Mouse (Mus musculus) gastrocnemius, postnatal 25 days (tissue): ENCODE data around the gene Copa. TPM values are rescaled to one million over a fixed set of nuclear protein-coding genes. Genes with fewer than 3 reads are reported as not detected.

Experiments
- DNase-seq: peaks from one replicate; pipeline ENCODE4 v3.0.0; 2022
- long read RNA-seq, 2 experiments: library from polyadenylated mRNA; stranded (forward); transcript quantifications; one replicate each; pipeline ENCODE4 v2.0.0; 2021
- total RNA-seq, 2 experiments: library from RNA; stranded (reverse); gene quantifications; 1 replicate in 1 of 2; 2 replicates in 1 of 2; pipeline ENCODE4 v1.2.3; 2021

Copa gene
- total RNA-seq = 10 to 100 TPM; 70.6 to 79.4 TPM
- long read RNA-seq, experiment 1, full-length matches to known transcripts = 14 of 29 reads
- long read RNA-seq, experiment 1, partial matches to known transcripts = 12 of 29 reads
- long read RNA-seq, experiment 1, other reads (novel, unspliced or antisense) = 3 of 29 reads
- long read RNA-seq, experiment 2, full-length matches to known transcripts = 32 of 45 reads
- long read RNA-seq, experiment 2, partial matches to known transcripts = 13 of 45 reads
- long read RNA-seq, experiment 2, other reads (novel, unspliced or antisense) = 0 of 45 reads

DNA sequence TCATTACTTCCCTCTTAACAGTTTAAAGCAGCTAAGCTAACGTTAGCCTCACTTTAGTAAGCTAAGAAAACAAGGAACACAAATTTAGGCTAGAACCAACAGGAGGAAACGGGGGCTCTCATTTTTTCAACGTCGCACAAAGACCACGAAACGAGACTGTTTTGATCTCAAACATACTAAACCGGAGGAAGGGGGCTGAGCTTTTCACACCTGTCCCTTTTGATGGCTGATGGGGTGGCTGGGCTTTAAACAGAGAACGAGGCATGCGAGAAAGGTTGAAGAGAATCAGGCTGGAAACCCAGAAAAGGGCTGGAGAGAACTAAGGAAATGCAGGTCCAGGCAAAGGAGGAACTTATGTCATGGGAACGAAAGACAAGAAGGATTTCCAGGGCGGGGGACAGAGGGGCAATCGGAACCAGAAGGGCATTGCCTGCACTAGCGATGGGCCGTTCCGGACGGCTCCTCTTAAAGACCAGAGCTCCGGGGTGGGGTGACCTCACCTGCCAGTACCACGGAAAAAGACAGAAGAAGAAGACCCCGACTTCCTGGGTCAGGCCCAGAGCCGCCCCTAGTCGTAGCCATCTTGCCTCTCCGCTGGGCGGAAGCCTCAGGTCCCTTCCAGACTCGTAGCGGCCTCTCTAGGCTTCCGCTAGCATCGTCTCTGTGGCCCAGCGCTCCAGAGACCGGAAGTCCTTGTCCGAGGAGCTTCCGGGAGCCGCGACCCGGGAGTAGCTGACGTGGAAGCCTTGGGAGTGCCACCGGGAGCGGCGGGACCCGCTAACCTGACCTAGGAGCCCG lies at the start of gene Copa, which contains the start of gene Ncstn:
Copa (plus strand) TSS at position 429 of the 798 bp plus-strand sequence.
Ncstn (minus strand) TSS at position 695 of the 798 bp plus-strand sequence.
- DNase-seq = peak; percentile 93

DNA sequence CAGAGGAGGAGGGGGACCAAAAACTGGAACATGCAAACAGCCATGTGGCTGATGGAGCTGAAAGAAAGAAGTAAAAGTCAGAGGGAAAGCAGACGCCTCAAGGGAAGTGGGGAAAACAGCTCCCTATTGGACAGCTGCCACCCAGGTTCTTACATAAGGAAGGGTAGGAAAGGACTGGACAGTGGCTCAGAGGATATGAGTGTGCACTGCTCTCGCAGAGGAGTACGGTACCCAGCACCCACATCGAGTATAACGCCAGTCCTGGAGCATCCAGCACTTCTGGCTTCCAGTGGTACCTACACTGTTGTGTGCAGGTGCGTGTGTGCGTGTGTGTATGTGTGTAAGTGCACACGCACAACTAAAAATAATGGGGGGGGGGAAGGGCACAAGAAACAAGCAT lies 35.9 kb upstream of the Copa start:
- no peak for DNase-seq

DNA sequence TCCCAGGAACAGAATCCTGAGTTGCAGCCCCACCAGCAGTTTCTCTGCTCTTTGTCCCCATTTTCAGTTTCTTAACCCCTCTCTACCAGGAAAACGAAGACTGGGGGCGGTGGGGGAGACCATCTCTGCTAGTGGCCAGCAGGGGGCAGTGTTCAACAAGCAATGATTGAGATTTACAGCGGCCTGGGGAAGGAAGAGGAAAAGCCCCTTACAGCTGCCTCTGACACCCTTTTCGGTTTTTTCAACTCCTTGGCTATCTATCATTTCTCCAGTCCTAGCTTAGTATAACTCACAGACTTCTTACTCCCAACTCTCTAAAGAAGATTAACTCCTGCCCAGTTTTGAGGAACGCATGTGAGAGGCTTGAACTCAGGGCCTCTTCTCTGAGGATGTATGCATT lies 35.4 kb upstream of the Copa start:
- peak; percentile 58 for DNase-seq

DNA sequence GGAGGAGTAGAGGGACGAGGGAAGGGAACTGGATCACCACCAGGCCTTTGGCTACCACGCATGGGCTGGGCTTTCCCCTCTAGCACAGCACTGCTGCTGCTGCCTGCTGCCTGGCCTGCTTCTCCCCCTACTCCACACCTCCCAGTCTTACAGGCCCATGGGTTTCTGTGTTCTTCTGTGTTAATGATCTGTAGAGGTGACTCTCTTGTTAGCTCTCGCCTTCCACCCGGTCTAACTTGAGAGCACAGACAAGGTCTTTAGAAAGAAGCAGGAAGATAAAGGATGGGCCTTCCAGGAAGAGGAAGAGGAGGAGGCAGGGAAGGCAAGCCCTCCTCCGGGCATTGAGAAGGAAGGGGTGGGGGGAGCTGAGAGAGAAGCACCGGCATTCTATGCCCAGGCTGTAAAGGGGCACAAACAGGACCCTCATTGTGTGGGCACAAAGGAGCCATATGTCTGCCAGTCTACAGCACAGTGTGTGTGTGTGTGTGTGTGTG lies 34.0 kb upstream of the Copa start:
- no peak for DNase-seq

DNA sequence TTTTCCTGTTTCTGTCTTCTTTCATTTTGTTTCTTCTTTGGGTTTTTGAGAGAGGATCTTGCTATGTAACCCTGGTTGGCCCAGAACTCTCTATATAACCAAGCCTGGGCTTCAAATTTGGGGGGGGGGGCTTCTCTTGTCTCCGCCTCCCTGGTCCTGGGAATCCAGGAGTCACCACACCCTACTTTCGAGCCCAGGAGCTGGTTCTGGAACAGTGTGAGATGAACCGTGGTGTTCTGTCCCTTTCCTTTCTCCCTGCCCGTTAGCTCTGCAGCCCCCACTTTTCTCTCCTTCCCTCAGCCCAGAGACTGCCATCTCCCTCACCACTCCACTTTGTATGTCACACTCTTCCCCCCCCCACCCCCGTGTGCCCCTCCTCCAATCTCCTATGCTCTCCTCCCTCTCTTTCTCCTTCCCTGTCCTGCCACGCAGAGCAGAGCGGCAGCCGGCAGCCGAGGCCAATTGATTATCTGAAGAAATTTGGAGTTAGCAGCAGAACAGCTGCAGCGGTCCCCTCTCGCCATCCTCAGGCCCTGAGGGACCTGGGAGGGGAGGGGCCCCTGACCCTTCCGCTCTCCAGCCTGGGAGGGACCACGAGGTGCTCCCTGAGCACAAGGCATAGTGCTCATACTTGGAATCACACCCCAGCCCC lies 33.1 kb upstream of the Copa start:
- no peak for DNase-seq

DNA sequence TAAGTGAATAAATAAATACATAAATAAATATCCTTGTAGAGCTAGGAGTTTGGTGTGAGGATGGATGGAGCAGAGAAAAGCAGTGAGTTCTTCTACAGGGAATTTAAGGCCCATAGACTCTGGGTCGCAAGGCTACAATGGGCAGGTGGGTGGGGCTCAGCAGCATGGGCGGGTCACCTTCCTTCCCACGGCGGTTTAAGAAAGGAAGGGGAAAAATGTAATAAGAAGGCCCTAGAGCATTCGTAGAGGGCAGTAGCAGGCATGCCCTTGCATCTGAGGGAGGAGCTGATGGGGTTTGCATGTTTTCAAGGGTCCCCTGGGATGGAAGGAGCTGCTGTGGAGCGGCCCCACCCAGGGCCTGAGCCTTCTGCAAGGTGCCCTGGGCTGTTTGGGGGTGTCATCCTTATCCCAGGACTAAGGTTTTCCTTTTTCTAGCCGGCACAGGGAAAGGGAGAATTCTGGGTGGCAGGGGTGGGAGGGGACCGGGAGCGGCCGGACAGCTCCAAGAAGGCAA lies 29.5 kb upstream of the Copa start:
- DNase-seq = no peak

DNA sequence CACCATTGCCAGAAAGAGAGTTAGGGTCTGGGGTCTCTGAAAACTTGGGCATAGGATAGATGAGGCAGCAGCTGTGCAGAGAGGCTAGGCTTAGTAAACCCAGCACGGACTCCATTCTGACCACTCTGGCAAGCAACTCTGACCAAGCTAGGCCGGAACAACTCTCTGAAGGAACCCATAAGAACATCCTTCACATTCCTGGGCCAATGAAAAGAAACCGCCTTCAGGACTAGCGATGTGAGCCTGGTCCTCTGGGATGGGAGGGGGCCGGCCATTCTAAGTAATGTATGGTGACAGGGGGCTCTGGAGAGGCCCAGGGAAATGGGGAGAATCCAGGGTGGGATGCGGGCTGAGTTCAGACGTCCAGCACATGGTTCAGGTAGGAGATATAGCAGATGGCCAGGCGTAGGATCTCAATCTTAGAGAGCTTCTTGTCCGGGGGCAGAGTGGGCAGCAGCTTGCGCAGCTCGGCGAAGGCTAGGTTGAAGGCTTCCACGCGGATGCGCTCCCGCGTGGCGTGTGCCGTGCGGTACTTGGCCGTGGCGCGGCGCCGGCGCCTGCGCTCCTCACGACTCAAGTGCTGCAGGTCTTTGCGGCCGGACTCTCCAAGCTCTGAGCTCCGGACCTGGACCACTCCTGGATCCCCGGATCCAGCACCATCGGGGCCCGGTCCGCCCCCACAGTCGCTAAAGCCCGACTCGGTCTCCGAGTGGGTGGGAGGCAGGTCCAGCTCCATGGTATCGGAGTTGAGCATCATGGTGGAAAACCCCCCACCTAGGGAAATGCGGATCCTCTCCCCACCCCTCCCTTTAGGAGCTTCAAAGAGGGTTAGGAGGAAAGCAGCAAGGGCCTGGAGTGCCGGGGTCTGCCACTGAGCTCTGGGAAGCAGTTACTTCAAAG lies 28.5 kb upstream of the Copa start:
- no peak for DNase-seq

DNA sequence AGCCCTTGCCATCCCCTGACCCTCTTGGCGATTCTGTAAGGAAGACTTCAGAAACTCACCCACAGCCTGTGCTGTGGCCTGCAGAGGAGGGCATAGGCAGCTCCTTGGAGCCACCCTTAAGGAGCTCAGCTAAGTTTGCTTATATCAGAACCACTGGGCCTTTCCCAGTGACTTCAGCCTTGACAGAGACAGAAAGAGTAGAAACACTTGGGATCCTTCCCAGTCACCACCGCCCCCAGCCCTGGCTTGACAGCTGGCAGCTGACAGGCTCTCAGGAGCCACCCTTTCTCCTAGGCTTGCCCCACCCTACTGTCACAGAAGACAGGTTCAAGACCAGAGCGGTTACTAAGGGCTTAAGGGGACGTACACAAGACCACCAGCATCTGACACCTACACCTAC lies 26.1 kb upstream of the Copa start:
- no peak for DNase-seq

DNA sequence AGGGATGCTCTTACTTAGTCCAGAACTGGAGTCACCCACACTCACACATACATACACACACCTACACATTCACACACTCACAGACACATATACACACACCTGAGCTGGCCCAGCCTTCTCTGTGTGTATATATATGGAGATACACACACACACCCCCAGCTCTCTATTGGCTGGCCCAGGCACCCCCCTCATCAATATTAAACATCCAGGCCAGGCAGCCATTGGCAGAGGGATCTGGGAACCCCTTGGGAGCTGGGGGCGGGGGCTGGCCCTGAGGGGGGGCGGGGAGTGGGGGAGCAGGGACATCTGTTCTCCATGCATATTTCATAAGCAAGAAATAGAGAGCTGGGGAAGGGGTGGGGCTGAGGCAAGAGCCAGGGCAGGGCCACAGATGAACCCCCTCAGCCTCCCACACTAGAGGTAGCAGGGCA lies 24.8 kb upstream of the Copa start, which contains the start of gene Nhlh1:
Nhlh1 (minus strand) TSS at position 83 of the 431 bp plus-strand sequence.
- no peak for DNase-seq

DNA sequence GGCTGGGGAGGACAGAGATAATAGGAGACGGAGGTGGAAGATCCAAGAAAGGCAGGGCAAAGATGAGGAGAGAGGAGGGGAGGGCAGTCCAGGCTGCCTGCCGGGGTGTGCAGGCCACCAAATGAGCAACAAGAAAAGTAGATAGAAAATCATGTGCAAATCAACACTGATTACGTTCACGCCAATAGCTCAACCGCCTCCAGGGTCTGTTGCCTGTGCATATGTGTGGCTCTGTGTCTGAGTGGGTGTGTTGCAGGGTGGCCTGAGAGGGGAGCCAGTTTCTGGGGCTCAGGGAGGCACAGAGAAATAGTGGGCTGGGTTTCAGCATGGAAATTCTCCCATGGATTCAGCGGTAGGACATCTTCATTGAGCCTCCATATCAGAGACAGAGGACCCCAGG lies 24.0 kb upstream of the Copa start:
- no peak for DNase-seq

DNA sequence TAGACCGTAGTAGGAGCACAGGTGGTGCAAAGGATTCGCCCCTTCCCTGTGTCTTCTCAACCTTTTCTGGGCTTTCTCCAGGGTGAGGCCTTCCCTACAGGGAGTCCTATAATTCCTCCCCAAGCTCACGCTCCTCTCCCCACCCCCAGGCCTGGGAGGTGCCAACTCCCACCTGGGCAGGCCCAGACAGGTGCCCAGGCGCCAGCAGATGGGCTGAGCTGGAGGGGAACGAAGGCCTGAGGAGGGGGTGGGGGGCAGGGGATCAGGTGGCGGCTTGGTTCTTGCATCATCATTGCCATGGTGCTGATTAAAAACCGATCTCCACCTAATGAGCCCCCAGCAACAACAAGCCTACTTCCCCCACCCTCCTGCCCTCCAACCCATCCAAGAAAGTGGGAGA lies 23.5 kb upstream of the Copa start:
- no peak for DNase-seq

DNA sequence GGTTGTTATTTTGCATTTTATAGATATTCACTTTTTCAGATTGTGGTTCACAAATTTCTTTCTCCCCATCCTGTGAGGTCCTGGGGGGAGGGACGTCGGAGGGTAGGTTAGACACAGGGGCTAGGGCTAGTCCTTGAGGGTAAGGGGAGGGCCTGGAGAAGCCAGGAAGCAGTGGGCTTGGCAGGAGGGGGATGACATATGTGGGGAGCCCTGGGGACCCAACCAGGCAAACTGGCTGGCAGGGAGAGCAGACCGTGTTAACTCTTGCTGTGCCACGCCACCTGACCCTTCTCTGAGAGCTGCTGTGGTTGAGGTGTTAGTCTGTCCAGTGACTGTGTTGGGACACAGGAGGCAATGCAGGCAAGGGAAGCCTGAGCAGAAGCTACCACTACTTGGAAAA lies 21.7 kb upstream of the Copa start:
- DNase-seq = no peak

DNA sequence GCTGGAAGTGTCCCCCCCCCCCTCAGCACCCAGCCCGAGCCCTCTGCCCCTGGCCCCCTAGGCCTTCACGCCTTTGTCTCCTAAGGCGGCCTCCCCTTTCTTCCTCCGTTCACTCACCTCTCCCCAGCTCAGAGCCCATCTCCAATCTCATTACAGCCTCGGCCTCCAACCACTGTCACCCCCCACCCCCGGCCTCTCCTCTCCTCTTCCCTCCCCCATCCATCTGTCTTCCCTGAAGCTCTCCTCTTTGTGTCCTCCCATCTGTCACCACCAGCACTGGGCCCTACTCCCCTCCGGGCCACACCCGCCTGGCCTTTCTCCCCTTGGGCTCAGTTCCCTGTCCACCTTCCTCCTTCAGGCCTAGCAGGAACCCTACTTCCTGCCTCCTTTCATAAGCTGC lies 21.1 kb upstream of the Copa start:
- DNase-seq = no peak

DNA sequence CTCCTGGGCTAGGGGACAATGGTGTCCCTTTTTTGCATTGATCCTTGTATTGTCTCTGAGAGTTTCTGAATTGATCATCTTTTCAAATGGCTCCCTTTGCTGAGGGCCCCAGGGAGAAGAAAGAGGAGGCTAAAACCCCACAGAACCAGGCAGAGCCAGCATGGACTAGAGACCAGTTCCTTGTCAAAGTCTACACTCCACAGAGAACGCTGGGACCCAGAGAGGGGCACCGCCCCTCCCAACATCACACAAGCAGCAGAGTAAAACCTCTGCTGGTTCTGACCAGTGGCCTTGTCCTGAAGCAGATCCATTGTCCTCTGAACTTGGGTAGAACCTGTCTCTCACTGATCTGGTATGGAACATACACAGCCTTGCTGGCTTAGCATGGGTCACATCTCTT lies 20.2 kb upstream of the Copa start:
- DNase-seq = no peak

DNA sequence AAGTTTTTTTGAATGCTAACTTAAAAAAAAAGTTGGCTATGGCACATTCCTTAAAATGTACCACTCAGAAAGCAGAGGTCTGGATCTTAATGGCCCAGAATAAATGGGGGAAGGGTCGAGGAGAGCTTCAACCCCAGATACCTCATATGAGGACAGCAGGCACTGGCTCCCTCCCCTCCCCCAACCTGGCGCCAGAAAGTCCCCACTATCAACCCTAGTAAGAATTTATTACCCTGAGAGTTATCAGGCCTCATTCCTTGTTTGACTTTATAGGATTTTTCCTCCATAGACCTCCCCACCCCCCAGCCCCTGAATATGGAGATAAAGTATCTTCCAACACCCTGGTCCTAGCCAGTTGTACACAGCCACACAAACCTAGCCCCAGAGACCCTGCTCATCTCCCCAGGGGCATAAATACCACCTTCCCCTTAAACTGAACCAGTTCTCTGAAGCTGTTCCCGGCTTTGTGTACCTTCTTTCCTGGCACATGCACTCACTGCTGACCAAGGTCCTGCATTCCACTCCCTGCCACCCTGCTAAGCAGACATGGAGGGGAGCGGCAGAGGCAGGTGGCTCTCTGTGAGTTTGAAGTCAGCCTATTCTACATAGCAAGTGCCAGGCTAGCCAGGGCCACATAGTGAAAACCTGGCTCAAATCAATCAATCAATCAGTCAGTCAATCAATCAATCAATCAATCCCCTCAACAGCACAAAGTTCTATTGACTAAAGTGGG lies 18.9 kb upstream of the Copa start:
- DNase-seq = no peak

DNA sequence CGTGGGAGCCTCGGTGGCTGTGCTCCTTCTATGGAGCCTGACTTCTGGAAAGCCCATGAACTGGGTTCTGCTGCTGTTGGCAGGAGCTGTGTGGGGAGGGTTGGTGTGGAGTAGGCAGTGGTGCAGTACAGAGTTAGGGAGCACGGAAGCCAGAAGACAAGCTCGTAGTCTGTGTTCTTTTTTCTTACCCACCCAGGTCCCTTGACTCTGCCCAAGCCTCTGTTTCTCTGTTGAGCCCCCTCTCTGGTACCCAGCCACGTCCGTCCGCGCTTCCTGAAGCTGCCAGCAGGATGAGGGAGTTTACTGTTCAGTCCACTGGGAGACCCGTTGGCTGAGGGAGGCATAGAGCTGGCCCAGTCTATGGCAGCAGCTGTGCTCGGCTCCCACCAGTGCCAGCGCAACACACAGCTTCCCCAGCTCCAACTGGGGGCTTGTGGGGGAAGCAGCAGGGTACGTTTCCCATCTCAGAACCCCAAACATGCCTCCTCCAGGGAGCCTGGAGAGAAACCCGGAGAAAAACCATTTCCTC lies 17.7 kb upstream of the Copa start:
- no peak for DNase-seq

DNA sequence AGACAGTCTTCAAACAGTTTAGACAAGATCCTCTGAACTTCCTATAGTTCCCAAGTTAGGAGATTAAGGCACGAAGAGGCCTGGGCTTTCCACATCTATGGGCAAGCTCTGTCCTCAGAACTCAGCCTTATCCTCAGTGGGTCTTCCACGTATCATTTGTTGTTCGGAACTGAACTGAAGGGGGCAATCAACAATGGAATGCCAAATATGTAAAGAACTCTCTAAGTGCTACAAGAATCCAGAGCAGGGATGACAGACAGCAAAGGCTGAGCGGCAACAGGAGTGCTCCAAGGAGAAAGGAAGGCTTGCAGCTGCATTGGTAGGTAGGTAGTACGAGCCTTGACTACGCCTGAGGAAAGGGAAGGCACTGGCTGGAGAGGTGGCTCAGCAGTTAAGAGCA lies 12.1 kb upstream of the Copa start:
- DNase-seq = no peak

DNA sequence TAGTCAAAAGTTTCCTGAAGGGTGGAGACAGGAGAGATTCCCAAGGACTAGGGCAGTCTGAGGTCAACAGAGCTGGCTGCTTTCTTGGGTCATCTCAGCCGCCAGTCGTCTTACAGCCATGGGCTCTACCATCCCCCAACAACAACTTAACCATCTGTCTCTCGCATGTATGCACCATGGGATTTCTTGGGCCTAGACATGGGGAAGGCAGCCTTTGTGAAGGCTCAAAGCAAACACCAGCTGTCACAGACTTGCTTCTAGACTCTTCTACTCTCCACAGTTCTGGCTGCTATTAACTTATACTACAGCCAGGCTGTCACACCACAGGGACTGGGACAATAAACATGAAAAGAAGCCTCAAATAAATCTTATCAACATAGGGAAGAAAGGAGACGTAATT lies 10.8 kb upstream of the Copa start:
- no peak for DNase-seq

DNA sequence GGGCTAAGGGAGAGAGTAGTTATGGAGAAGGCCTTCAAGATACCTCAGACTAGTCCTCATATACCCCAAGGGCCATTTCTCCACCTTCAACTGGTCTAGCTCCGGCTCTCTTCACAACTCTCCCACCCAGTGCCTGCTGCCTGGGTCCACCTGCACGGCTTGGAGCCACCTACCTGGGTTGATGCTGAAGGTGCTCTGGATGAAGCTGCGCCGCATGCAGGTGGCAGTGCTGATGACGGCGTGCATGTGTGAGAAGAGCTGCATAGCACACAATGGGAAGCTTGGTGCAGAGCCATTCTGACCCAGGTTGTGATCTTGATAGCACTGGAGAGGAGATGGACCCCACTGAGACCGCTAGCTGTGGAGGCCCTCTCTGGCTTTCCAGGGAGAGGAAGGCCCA lies 9.7 kb upstream of the Copa start:
- DNase-seq = no peak

DNA sequence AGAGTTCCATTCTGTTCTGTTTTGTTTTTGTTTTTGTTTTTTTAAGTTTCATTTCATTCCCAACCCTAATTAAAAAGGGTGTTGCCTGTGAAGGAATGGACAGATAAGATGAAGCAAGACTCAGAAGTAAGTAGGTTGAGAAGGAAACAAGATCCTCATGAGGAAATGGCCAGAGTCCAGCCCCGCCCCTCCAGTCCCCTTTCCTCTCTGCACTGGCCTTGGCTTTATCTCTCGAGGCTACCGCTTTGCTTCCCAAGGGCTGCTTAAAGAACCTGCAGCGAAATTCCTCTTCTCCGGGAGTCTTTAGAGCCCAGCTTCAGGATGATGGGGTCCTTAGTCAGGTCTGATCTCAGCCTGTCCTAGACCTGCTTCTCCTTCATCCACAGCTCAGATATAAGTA lies 4.3 kb upstream of the Copa start:
- DNase-seq = no peak
